ENCODE assay signal across 18 mouse cellular contexts in genomic region chr12:24837947-24838346, GRCm38 (mm10). TPM values are rescaled to one million over a fixed set of nuclear protein-coding genes. Genes with fewer than 3 reads are reported as not detected.
A peak's percentile ranks its signal among the peaks of the same experiment; 100 is the strongest.
DNase-seq lines count a peak whose midpoint lies in the region; ATAC-seq and TF ChIP-seq lines count a peak whose summit lies in the region.
"Had no signal": no experiment of that assay in that cellular context is flagged by ENCODE, and none has a peak within 500 bp of the region (broad histone marks: within the 10 kb centered on the region; RNA-seq: fewer than 3 reads in every experiment).

No protein-coding gene starts in this region.

- H3K9ac ChIP-seq in intestine, embryonic 14.5 days (ENCODE audit: low read length), result no peak overlapping the region
- no peak overlapping the region for H3K9ac ChIP-seq in intestine, postnatal 0 days (ENCODE audit: low read depth, low read length)
- H3K9ac ChIP-seq in midbrain, embryonic 15.5 days, result no peak overlapping the region
- no peak overlapping the region for H3K9ac ChIP-seq in midbrain, embryonic 11.5 days (ENCODE audit: low read length)
- no peak overlapping the region for H3K9ac ChIP-seq in intestine, embryonic 16.5 days (ENCODE audit: low read depth, low read length)
- H3K9ac ChIP-seq: forebrain, embryonic 13.5 days had no signal

- no peaks in the 10 kb centered on the region for H3K9me3 ChIP-seq in intestine, embryonic 14.5 days (ENCODE audit: control insufficient read depth, low read length)
- no peaks in the 10 kb centered on the region for H3K9me3 ChIP-seq in intestine, postnatal 0 days (ENCODE audit: control insufficient read depth)
- no peaks in the 10 kb centered on the region for H3K9me3 ChIP-seq in midbrain, embryonic 15.5 days
- no peaks in the 10 kb centered on the region for H3K9me3 ChIP-seq in midbrain, embryonic 11.5 days (ENCODE audit: control insufficient read depth, low read length)
- H3K9me3 ChIP-seq in intestine, embryonic 16.5 days (ENCODE audit: control insufficient read depth, low read length), result no peaks in the 10 kb centered on the region
- H3K9me3 ChIP-seq: forebrain, embryonic 13.5 days; G1E had no signal

- no peak overlapping the region for H3K4me2 ChIP-seq in intestine, embryonic 14.5 days (ENCODE audit: low read length)
- no peak overlapping the region; the same call in 1 of the 2 replicates for H3K4me2 ChIP-seq in intestine, postnatal 0 days (replicated peaks; ENCODE audit: low read depth)
- H3K4me2 ChIP-seq in midbrain, embryonic 15.5 days, result no peak overlapping the region
- H3K4me2 ChIP-seq in midbrain, embryonic 11.5 days, result no peak overlapping the region
- H3K4me2 ChIP-seq in intestine, embryonic 16.5 days (ENCODE audit: low read depth, low read length), result no peak overlapping the region
- H3K4me2 ChIP-seq: forebrain, embryonic 13.5 days; heart, embryonic 11.5 days had no signal

- TF ChIP-seq CTCF in intestine, postnatal 0 days (IDR thresholded peaks at IDR 0.05; ENCODE audit: low read depth), result no peak

- H3K4me1 ChIP-seq in intestine, embryonic 14.5 days (replicated peaks; ENCODE audit: control insufficient read depth, insufficient read depth, low read length), result peaks cover 24% of the 10 kb centered on the region
- 0 out of 2 replicates have a peak, but pooled peaks cover 2% of the 10 kb centered on the region for H3K4me1 ChIP-seq in intestine, postnatal 0 days (replicated peaks; ENCODE audit: control insufficient read depth, insufficient read depth, low read length)
- H3K4me1 ChIP-seq in midbrain, embryonic 15.5 days, result peaks cover 43% of the 10 kb centered on the region
- peaks cover 22% of the 10 kb centered on the region for H3K4me1 ChIP-seq in midbrain, embryonic 11.5 days (ENCODE audit: control insufficient read depth, insufficient read depth, low read length)
- peaks cover 27% of the 10 kb centered on the region for H3K4me1 ChIP-seq in intestine, embryonic 16.5 days (ENCODE audit: control insufficient read depth, insufficient read depth, low read length)

- no peaks in the 10 kb centered on the region for H3K36me3 ChIP-seq in intestine, embryonic 14.5 days (ENCODE audit: control insufficient read depth, insufficient read depth, low read length)
- H3K36me3 ChIP-seq in intestine, postnatal 0 days (ENCODE audit: control insufficient read depth, insufficient read depth), result no peaks in the 10 kb centered on the region
- H3K36me3 ChIP-seq in midbrain, embryonic 15.5 days (replicated peaks), result no peaks in the 10 kb centered on the region
- no peaks in the 10 kb centered on the region for H3K36me3 ChIP-seq in midbrain, embryonic 11.5 days (ENCODE audit: control insufficient read depth, insufficient read depth, low read length)
- H3K36me3 ChIP-seq in intestine, embryonic 16.5 days (ENCODE audit: control insufficient read depth, insufficient read depth, low read length), result no peaks in the 10 kb centered on the region

- H3K27me3 ChIP-seq in intestine, embryonic 14.5 days (replicated peaks; ENCODE audit: control insufficient read depth, insufficient read depth, low read length), result no peaks in the 10 kb centered on the region
- no peaks in the 10 kb centered on the region for H3K27me3 ChIP-seq in intestine, postnatal 0 days (replicated peaks; ENCODE audit: control insufficient read depth, insufficient read depth, low read length)
- H3K27me3 ChIP-seq in midbrain, embryonic 15.5 days (replicated peaks), result no peaks in the 10 kb centered on the region
- H3K27me3 ChIP-seq in midbrain, embryonic 11.5 days (ENCODE audit: control insufficient read depth, insufficient read depth, low read length), result no peaks in the 10 kb centered on the region
- H3K27me3 ChIP-seq in intestine, embryonic 16.5 days (replicated peaks; ENCODE audit: control insufficient read depth, insufficient read depth, low read length), result no peaks in the 10 kb centered on the region
- H3K27me3 ChIP-seq: forebrain, embryonic 13.5 days had no signal

- ATAC-seq in intestine, embryonic 14.5 days (replicated peaks; ENCODE audit: low FRiP score, low TSS enrichment, low read depth), result 0 out of 2 replicates have a peak, but pooled peaks have one; percentile 33
- ATAC-seq in intestine, postnatal 0 days, result no peak
- ATAC-seq in midbrain, embryonic 15.5 days (replicated peaks), result 0 out of 2 replicates have a peak, but pooled peaks have one; percentile 29
- no peak for ATAC-seq in midbrain, embryonic 11.5 days (ENCODE audit: low FRiP score)
- peak; percentile 66 for ATAC-seq in intestine, embryonic 16.5 days
- ATAC-seq: forebrain, embryonic 13.5 days had no signal

- WGBS in intestine, embryonic 14.5 days, result 60% methylated on average over 2 of the region's 2 CpGs
- whole genome bisulfite sequencing in intestine, postnatal 0 days, result 57% methylated on average over 2 of the region's 2 CpGs
- 79% methylated on average over 2 of the region's 2 CpGs for WGBS in midbrain, embryonic 15.5 days
- WGBS in midbrain, embryonic 11.5 days, result 50% methylated on average over 2 of the region's 2 CpGs
- 59% methylated on average over 2 of the region's 2 CpGs for WGBS in intestine, embryonic 16.5 days

- peak overlapping the region; percentile 2; the same call in 1 of the 2 replicates for H3K27ac ChIP-seq in intestine, embryonic 14.5 days (ENCODE audit: low read depth)
- H3K27ac ChIP-seq in intestine, postnatal 0 days (ENCODE audit: low read depth, low read length), result no peak overlapping the region
- H3K27ac ChIP-seq in midbrain, embryonic 15.5 days, result no peak overlapping the region
- no peak overlapping the region for H3K27ac ChIP-seq in midbrain, embryonic 11.5 days (ENCODE audit: low read depth, low read length)
- H3K27ac ChIP-seq in intestine, embryonic 16.5 days (ENCODE audit: low read length), result peak overlapping the region; percentile 19; the same call in 1 of the 2 replicates
- H3K27ac ChIP-seq: forebrain, embryonic 13.5 days had no signal

- no peak overlapping the region for H3K4me3 ChIP-seq in intestine, embryonic 14.5 days (ENCODE audit: low read depth, low read length)
- no peak overlapping the region for H3K4me3 ChIP-seq in intestine, postnatal 0 days (ENCODE audit: low read depth, low read length)
- H3K4me3 ChIP-seq in midbrain, embryonic 15.5 days, result no peak overlapping the region
- H3K4me3 ChIP-seq in midbrain, embryonic 11.5 days (ENCODE audit: low read depth, low read length), result no peak overlapping the region
- no peak overlapping the region for H3K4me3 ChIP-seq in intestine, embryonic 16.5 days (ENCODE audit: low read length)
- H3K4me3 ChIP-seq: forebrain, embryonic 13.5 days had no signal

- DNase-seq in intestine, embryonic 14.5 days (ENCODE audit: low spot score), result no peak
- DNase-seq in midbrain, embryonic 11.5 days (ENCODE audit: low spot score, missing footprints), result no peak
- DNase-seq in right cerebral cortex, postnatal 14 days, result no peak
- DNase-seq in adrenal gland, postnatal 36 days, result no peak
- DNase-seq: cerebellum, adult 9-10 months; embryo, embryonic 11 days; gastrocnemius, postnatal 25 days; heart, postnatal 36 days; kidney, adult 18-20 months; kidney, postnatal 36 days; thymus, postnatal 14 days had no signal

RNA-seq across cellular contexts. Expression of gene Mboat2, which starts 7.3 kb away (rescaled TPM):
- 31.6 and 37.7 TPM in 2 replicates for polyA plus RNA-seq in intestine, embryonic 14.5 days (2014; fragmentation: Nextera tagmentation; extraction: Ambion mirVana)
- 8.1 and 8.2 TPM in 2 replicates for polyA plus RNA-seq in intestine, postnatal 0 days (2015; fragmentation: Nextera tagmentation; extraction: Ambion mirVana)
- polyA plus RNA-seq in midbrain, embryonic 15.5 days (2015; fragmentation: Nextera tagmentation; extraction: Ambion mirVana), result 68.6 and 71.5 TPM in 2 replicates
- polyA plus RNA-seq in midbrain, embryonic 11.5 days (2014; fragmentation: Nextera tagmentation; extraction: Ambion mirVana), result 58.3 and 66.9 TPM in 2 replicates
- 16.5 and 19.5 TPM in 2 replicates for polyA plus RNA-seq in intestine, embryonic 16.5 days (2015; fragmentation: Nextera tagmentation; extraction: Ambion mirVana)
- total RNA-seq in adrenal gland, postnatal 36 days (2021), result 10 to 100 TPM; 21.5 to 32.8 TPM
- polyA plus RNA-seq: liver, adult 2 months had no signal

Comparison
In these comparisons a context has a peak if more than half of its experiments do, and no peak if none do; other contexts are left out.
1. ATAC-seq: peak in intestine, embryonic 14.5 days (single experiment), midbrain, embryonic 15.5 days (single experiment) and intestine, embryonic 16.5 days (single experiment); none in intestine, postnatal 0 days (single experiment) and midbrain, embryonic 11.5 days (single experiment).
2. H3K27ac ChIP-seq: peak in intestine, embryonic 14.5 days (single experiment) and intestine, embryonic 16.5 days (single experiment); none in intestine, postnatal 0 days (single experiment), midbrain, embryonic 15.5 days (single experiment) and midbrain, embryonic 11.5 days (single experiment).